Mouse (Mus musculus) liver, embryonic 11.5 days (tissue): Measurements from ENCODE around the gene Muc15. TPM values are rescaled to one million over a fixed set of nuclear protein-coding genes. Genes with fewer than 3 reads are reported as not detected.

Experiments used
- ATAC-seq: fragments of 200-750 bp; cut with Nextera tagmentation; replicated peaks from 2 replicates; pipeline ENCODE4 v1.8.0; 2017; ENCODE audit warnings: moderate number of reproducible peaks, mild to moderate bottlenecking, moderate TSS enrichment, moderate library complexity; ENCODE audit not compliant: low FRiP score
- DNase-seq: peaks from one replicate; pipeline ENCODE4 v3.0.0-alpha.2; 2017; ENCODE audit warnings: low spot score
- H3K27ac ChIP-seq: fragments of 300-500 bp; sonication (generic); 2 replicates; pipeline ENCODE4 v1.5.1; 2014; ENCODE audit warnings: mild to moderate bottlenecking, low read depth, low read length, control low read depth
- H3K27me3 ChIP-seq: fragments of 300-500 bp; sonication (generic); replicated peaks from 2 replicates; pipeline ENCODE4 v1.6.1; 2014; ENCODE audit warnings: low read length, mixed read lengths; ENCODE audit not compliant: control insufficient read depth, insufficient read depth
- H3K36me3 ChIP-seq: fragments of 300-500 bp; sonication (generic); 2 replicates; pipeline ENCODE4 v1.6.1; 2014; ENCODE audit warnings: mild to moderate bottlenecking, low read length, moderate library complexity, mixed read lengths; ENCODE audit not compliant: control insufficient read depth, insufficient read depth
- H3K4me1 ChIP-seq: fragments of 300-500 bp; sonication (generic); replicated peaks from 2 replicates; pipeline ENCODE4 v1.6.1; 2014; ENCODE audit warnings: low read length, mixed read lengths; ENCODE audit not compliant: control insufficient read depth, insufficient read depth
- H3K4me2 ChIP-seq: fragments of 300-500 bp; sonication (generic); 2 replicates; pipeline ENCODE4 v1.6.1; 2014; ENCODE audit warnings: mild to moderate bottlenecking, control low read depth, moderate library complexity
- H3K4me3 ChIP-seq: fragments of 300-500 bp; sonication (generic); 2 replicates; pipeline ENCODE4 v1.5.1; 2014; ENCODE audit warnings: low read depth, low read length, control low read depth
- H3K9ac ChIP-seq: fragments of 300-500 bp; sonication (generic); 2 replicates; pipeline ENCODE4 v1.6.1; 2014; ENCODE audit warnings: low read depth, low read length, control low read depth
- H3K9me3 ChIP-seq: fragments of 300-500 bp; sonication (generic); 2 replicates; pipeline ENCODE4 v1.6.1; 2016; ENCODE audit warnings: low read length, inconsistent platforms, mixed read lengths; ENCODE audit not compliant: control insufficient read depth
- WGBS: fragments of 180-500 bp; shearing (Covaris S2); extraction: QIAGEN DNeasy Blood & Tissue Kit; methylation state at CpG from one replicate; pipeline ENCODE4 v1.1.7; 2014; 5-methylcytosine and 5-hydroxymethylcytosine counted together
- polyA plus RNA-seq: library from polyadenylated mRNA; unstranded; fragments of >200 nt; fragmentation: Nextera tagmentation; extraction: Ambion mirVana; gene quantifications from 2 replicates; pipeline ENCODE4 v1.2.1, GENCODE M21; 2014

Muc15 gene
- not detected in 2 replicates for polyA plus RNA-seq

DNA sequence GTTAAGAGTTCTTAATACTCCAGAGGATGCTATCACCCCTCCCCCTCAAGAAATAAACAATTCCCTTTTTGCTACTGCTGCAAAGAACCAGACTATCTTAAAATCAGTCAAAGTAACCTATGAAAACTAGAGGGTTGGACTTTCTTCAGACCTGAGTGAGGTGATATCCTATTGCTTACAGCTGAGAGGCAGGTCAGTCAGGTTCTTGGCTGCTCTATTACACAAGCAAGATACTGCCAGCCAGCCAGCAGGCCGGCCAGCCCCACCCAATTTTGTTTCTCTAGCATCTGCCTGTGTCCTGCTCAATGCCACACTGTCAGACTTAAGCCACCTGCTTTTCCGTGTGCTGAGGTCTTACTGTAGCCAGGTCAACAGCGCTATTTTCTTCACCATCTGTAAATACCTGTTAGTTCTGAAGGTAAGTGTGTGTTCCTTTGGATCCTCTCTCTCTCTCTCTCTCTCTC, at the start of gene Muc15:
TSS of gene Muc15 (plus strand) at position 51 of the 464 bp plus-strand sequence.
- H3K4me1 ChIP-seq, result no peaks in the 10 kb centered on the region
- ATAC-seq (no peak), DNase-seq (no peak)
- WGBS, result 49% methylated on average over 3 of the region's 3 CpGs
- no peak within 1 kb of the TSS for H3K4me2 ChIP-seq
- no peak within 1 kb of the TSS for H3K27ac ChIP-seq
- H3K9me3 ChIP-seq, result no peaks in the 10 kb centered on the region
- no peaks in the 10 kb centered on the region for H3K36me3 ChIP-seq
- H3K9ac ChIP-seq, result no peak within 1 kb of the TSS
- no peak within 1 kb of the TSS for H3K4me3 ChIP-seq
- H3K27me3 ChIP-seq, result no peaks in the 10 kb centered on the region

DNA sequence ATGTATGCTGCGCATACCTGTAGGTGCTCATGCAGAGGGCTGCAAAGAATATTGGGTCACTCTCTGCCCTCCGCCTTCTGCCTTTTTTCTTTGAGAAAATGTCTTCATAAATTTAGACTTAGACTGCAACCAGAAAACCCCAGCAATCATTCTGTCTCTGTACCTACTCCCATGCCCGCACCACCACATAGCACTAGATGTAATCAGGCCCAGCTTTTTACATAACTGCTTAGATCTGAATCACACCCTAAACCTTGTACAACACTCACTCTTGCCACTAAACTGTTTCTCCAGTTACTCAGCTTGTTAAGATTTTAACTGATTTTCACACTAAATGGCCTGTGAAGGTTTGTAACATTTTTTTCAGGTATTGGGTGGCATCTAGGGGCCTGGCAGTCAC, 11.7 kb upstream of the Muc15 start:
- Histone ChIP-seq H3K27me3 (no peaks in the 10 kb centered on the region), H3K4me1 (no peaks in the 10 kb centered on the region), H3K9ac (no peak overlapping the region), H3K9me3 (no peaks in the 10 kb centered on the region), H3K36me3 (no peaks in the 10 kb centered on the region), H3K27ac (no peak overlapping the region), H3K4me3 (no peak overlapping the region), H3K4me2 (no peak overlapping the region)
- ATAC-seq (no peak), DNase-seq (no peak)
- WGBS, result 94% methylated on average over 3 of the region's 3 CpGs

DNA sequence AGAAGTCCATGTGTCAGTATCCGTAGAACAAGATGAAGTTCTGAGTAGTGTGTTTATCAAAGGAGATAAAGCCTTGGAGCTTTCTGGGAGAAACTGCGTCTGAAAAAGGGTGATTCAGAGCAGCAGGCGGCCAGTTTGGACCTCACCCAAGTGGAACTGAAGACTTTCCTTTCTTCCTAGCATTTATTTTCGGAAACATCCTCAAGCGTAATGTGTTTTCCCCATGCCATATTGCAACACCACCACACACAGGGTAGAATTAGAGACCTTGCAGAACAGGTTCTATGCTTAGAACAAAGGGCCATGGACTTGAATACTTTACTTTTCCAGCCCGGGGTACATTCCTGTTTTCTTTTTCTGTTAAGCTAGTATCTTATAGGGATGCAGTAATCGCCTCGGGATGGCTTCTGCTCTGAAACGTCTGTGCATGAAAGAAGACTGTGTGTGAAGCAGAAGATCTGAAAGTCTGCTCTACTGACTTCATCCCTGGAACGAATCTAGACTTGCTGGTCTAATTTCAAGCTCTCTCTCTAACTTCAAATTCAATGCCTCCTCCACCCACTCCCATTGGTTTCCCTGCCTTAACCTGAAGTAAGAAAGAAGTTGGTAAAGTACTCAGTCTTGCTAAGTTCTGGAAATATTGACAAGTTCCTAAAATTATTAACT, 11.0 kb upstream of the Muc15 start:
- H3K4me2 ChIP-seq, result no peak overlapping the region
- H3K27me3 ChIP-seq, result no peaks in the 10 kb centered on the region
- H3K27ac ChIP-seq, result no peak overlapping the region
- H3K36me3 ChIP-seq, result no peaks in the 10 kb centered on the region
- no peak overlapping the region for H3K4me3 ChIP-seq
- ATAC-seq, result no peak
- no peak overlapping the region for H3K9ac ChIP-seq
- DNase-seq, result no peak
- 73% methylated on average over 10 of the region's 10 CpGs for WGBS
- no peaks in the 10 kb centered on the region for H3K9me3 ChIP-seq
- H3K4me1 ChIP-seq, result no peaks in the 10 kb centered on the region

DNA sequence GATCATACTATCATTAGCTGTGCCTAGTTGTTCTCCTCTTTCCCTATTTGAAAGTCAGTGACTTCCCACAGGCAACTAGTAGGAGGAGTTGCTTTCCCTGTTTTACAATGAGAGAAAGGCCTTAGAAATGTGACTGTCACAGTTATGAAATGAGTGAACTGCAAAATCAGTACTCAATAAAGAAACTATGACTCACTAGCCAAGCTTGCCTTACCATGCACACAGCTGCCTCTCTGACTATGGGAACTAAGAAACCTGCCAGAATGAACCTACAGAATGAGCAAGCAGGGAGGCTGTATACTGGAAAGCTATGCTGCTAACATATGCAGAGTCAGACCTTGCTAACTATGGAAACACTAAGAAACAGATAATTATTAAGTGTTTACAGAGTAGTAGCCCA, 2.1 kb upstream of the Muc15 start:
- Histone ChIP-seq H3K4me1 (no peaks in the 10 kb centered on the region), H3K9ac (no peak overlapping the region), H3K27ac (no peak overlapping the region), H3K36me3 (no peaks in the 10 kb centered on the region), H3K4me3 (no peak overlapping the region), H3K4me2 (no peak overlapping the region), H3K27me3 (no peaks in the 10 kb centered on the region), H3K9me3 (no peaks in the 10 kb centered on the region)
- no peak for ATAC-seq
- no peak for DNase-seq

DNA sequence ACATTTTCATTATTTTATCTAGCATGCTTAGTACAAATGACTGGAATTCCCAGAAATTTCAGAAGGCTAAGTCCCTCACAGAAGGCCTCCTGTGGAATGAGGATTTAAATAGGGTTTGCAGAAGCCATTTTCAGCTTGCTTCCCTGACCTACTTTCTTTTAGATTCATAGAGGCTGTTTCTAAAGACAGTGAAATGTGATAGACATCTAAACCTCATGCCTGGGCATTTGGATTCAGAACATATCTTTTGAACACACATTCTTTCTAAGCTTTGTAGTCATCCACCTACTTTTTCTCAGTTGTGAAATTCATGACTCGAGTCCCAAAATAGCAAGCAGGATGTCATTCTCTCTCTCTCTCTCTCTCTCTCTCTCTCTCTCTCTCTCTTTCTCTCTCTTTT, 1.1 kb downstream of the Muc15 start:
- no peak overlapping the region for H3K27ac ChIP-seq
- no peak overlapping the region for H3K9ac ChIP-seq
- no peaks in the 10 kb centered on the region for H3K9me3 ChIP-seq
- 76% methylated on average over 1 of the region's 1 CpGs for WGBS
- H3K36me3 ChIP-seq, result no peaks in the 10 kb centered on the region
- no peak overlapping the region for H3K4me2 ChIP-seq
- H3K4me1 ChIP-seq, result no peaks in the 10 kb centered on the region
- no peak overlapping the region for H3K4me3 ChIP-seq
- DNase-seq (no peak), ATAC-seq (no peak)
- no peaks in the 10 kb centered on the region for H3K27me3 ChIP-seq

DNA sequence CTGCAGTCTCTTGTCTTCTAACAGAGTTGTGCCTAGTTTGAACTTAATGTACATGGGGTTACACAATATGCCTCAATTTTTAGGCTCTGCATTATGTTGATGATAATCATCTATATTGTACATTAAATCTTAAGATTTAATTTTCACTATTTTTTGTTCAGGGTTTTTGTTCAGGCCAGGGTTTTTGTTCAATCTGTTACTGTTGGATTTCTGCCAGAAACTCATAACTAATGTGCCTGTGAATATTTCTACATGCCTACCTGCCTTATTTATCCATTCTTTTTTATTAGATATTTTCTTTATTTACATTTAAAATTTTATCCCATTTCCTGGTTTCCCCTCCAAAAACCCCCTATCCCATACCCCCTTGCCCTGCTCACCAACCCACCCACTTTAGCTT, 5.0 kb downstream of the Muc15 start:
- H3K4me1 ChIP-seq, result no peaks in the 10 kb centered on the region
- H3K36me3 ChIP-seq, result no peaks in the 10 kb centered on the region
- no peak overlapping the region for H3K27ac ChIP-seq
- no peak overlapping the region for H3K4me2 ChIP-seq
- H3K27me3 ChIP-seq, result no peaks in the 10 kb centered on the region
- no peak overlapping the region for H3K9ac ChIP-seq
- DNase-seq, result no peak
- H3K9me3 ChIP-seq, result no peaks in the 10 kb centered on the region
- no peak overlapping the region for H3K4me3 ChIP-seq
- ATAC-seq, result no peak

DNA sequence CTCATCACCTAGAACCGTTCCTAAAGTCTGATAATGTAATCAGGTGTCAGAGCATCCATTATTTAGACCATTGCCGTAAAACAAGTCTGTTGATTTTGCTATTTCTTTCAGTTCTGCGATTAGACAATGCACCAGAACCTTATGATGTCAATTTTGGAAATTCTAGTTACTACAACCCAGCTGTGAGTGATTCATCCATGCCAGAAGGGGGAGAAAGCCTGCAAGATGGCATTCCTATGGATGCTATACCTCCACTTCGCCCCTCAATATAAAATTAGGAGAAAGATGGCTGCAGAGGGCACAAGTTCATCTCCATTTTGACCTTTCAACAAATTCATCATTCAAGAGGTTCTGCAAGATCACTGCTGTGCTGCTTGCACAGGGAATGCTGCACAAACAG, 16.1 kb downstream of the Muc15 start:
- no peak for ATAC-seq
- Histone ChIP-seq H3K4me2 (no peak overlapping the region), H3K27ac (no peak overlapping the region), H3K9me3 (no peaks in the 10 kb centered on the region), H3K36me3 (no peaks in the 10 kb centered on the region), H3K27me3 (no peaks in the 10 kb centered on the region), H3K9ac (no peak overlapping the region), H3K4me1 (no peaks in the 10 kb centered on the region), H3K4me3 (no peak overlapping the region)
- no peak for DNase-seq
- 68% methylated on average over 4 of the region's 4 CpGs for WGBS

DNA sequence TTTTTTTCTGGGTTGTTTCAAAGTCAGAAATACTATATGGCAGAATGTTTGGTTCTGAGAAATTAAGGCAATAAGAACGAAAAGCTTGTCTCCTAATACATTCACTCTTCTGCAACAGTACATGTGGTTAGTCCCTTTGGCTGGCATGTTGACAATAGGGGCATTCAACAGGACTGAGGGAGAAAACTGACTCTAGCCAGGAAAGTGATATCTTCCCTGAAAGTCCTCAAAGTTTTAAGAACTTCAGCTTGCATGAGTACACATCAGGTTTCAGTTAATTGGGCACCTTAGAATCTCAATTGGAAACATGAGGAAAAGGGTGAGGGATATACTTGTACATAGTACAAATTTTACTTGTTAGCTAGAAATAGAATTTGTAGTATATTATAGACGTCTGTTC, 16.8 kb downstream of the Muc15 start:
- no peaks in the 10 kb centered on the region for H3K9me3 ChIP-seq
- H3K36me3 ChIP-seq, result no peaks in the 10 kb centered on the region
- 69% methylated on average over 2 of the region's 2 CpGs for WGBS
- no peak overlapping the region for H3K9ac ChIP-seq
- H3K4me3 ChIP-seq, result no peak overlapping the region
- DNase-seq, result no peak
- H3K27me3 ChIP-seq, result no peaks in the 10 kb centered on the region
- ATAC-seq, result no peak
- no peak overlapping the region for H3K27ac ChIP-seq
- H3K4me2 ChIP-seq, result no peak overlapping the region
- H3K4me1 ChIP-seq, result no peaks in the 10 kb centered on the region

DNA sequence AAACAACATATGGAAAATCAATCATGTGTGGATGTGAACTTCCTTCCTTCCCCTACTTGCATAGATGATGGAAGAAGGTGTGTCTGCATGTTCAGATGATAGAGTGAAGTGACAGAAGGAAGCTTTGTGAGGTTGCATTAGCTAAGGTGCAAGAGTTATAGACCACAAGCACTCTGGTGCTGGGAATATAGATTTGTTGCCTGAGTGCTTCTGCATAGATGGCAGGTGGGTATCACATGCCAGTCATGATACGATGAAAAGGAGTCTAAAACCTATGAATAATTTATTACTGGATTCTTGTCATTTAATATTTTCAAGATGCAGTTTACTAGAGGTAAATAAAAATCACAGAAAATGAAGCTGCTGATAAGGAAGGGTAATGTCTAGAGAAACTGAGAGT, 18.6 kb downstream of the Muc15 start:
- no peak for ATAC-seq
- whole genome bisulfite sequencing, result 81% methylated on average over 1 of the region's 1 CpGs
- no peak for DNase-seq

More for the DNA sequence above, 18.6 kb downstream of the Muc15 start:
- H3K4me1 ChIP-seq, result no peaks in the 10 kb centered on the region
- H3K27me3 ChIP-seq, result no peaks in the 10 kb centered on the region
- H3K9me3 ChIP-seq, result no peaks in the 10 kb centered on the region
- H3K27ac ChIP-seq, result no peak overlapping the region
- H3K4me2 ChIP-seq, result no peak overlapping the region
- no peak overlapping the region for H3K9ac ChIP-seq
- H3K4me3 ChIP-seq, result no peak overlapping the region
- H3K36me3 ChIP-seq, result no peaks in the 10 kb centered on the region
